Mouse (Mus musculus) G1E (cell line): ENCODE measurements at regions not wholly inside any gene's neighbourhood (a gene's known extent, or its start where the extent isn't known, plus 50 kb on each side); places are given as distances from the start of the nearest gene placed in this dataset.

Experiments
- ATAC-seq: 2 replicates; pipeline ENCODE4 v1.8.0; 2016; ENCODE audit warnings: mild to moderate bottlenecking; ENCODE audit not compliant: insufficient number of reproducible peaks, poor library complexity, low FRiP score, severe bottlenecking; ENCODE audit errors: extremely low read depth
- DNase-seq: peaks from one replicate; pipeline ENCODE4 v3.0.0; 2012; ENCODE audit warnings: low spot score
- H3K27me3 ChIP-seq: 2 replicates; pipeline ENCODE4 v1.6.1; 2012; ENCODE audit warnings: mild to moderate bottlenecking, low read length, inconsistent platforms; ENCODE audit not compliant: insufficient read depth
- H3K36me3 ChIP-seq: replicated peaks from 2 replicates; pipeline ENCODE3; 2012; ENCODE audit warnings: mild to moderate bottlenecking, inconsistent platforms
- H3K4me1 ChIP-seq: 2 replicates; pipeline ENCODE4 v1.6.1; 2012; ENCODE audit warnings: low read depth, low read length, inconsistent platforms, mixed read lengths; ENCODE audit not compliant: insufficient read depth
- H3K4me3 ChIP-seq: 2 replicates; pipeline ENCODE4 v1.5.1; 2012; ENCODE audit warnings: low read depth, mild to moderate bottlenecking, inconsistent platforms, low read length, moderate library complexity, mixed read lengths
- H3K9me3 ChIP-seq: replicated peaks from 2 replicates; pipeline ENCODE4 v1.6.1; 2012; ENCODE audit warnings: inconsistent platforms
- CTCF ChIP-seq: IDR thresholded peaks from 2 replicates; pipeline ENCODE4 v1.5.1; 2012; ENCODE audit warnings: low read depth, low read length, inconsistent platforms, mixed read lengths
- GATA1 ChIP-seq: IDR thresholded peaks from 2 replicates; pipeline ENCODE4 v1.6.1; 2012; ENCODE audit warnings: borderline replicate concordance, low read length, inconsistent platforms, mixed read lengths
- GATA2 ChIP-seq: IDR thresholded peaks from 2 replicates; pipeline ENCODE4 v1.6.1; 2012; ENCODE audit warnings: low read depth, low read length, inconsistent platforms, borderline replicate concordance
- POLR2AphosphoS5 ChIP-seq: IDR thresholded peaks from 2 replicates; pipeline ENCODE4 v1.6.1; 2012; ENCODE audit warnings: low read depth, low read length, inconsistent platforms; ENCODE audit not compliant: insufficient replicate concordance
- TAL1 ChIP-seq: conservative IDR thresholded peaks from 2 replicates; pipeline ENCODE4 v1.6.1; 2012; ENCODE audit warnings: low read depth, low read length, inconsistent platforms, mixed read lengths

GRCm38 (mm10) chr7:136451672-136452361 is 442.6 kb upstream of the Mgmt start:
- no peak for TF ChIP-seq GATA1
- TF ChIP-seq TAL1 = no peak
- TF ChIP-seq GATA2 = no peak
- TF ChIP-seq CTCF = no peak
- no peak for TF ChIP-seq POLR2AphosphoS5
- Histone ChIP-seq H3K4me3 (no peak overlapping the region), H3K27me3 (no peaks in the 10 kb centered on the region), H3K36me3 (no peaks in the 10 kb centered on the region), H3K4me1 (no peaks in the 10 kb centered on the region), H3K9me3 (peaks cover 92% of the 10 kb centered on the region)
- DNase-seq (no peak), ATAC-seq (no peak)

GRCm38 (mm10) chr7:136452561-136452960 is 441.9 kb upstream of the Mgmt start:
- ATAC-seq (no peak), DNase-seq (no peak)
- Histone ChIP-seq H3K4me1 (no peaks in the 10 kb centered on the region), H3K27me3 (no peaks in the 10 kb centered on the region), H3K4me3 (no peak overlapping the region), H3K9me3 (peaks cover 91% of the 10 kb centered on the region), H3K36me3 (no peaks in the 10 kb centered on the region)
- TF ChIP-seq GATA1 (no peak), CTCF (no peak), TAL1 (no peak)

- DNase-seq = no peak
- H3K27me3 ChIP-seq = no peaks in the 10 kb centered on the region
- no peaks in the 10 kb centered on the region for H3K4me1 ChIP-seq
- ATAC-seq = no peak
- peaks cover 70% of the 10 kb centered on the region for H3K9me3 ChIP-seq
- no peaks in the 10 kb centered on the region for H3K36me3 ChIP-seq
- TF ChIP-seq GATA2 (no peak), TAL1 (no peak), POLR2AphosphoS5 (no peak), GATA1 (no peak), CTCF (no peak)
- no peak overlapping the region for H3K4me3 ChIP-seq
Measured at GRCm38 (mm10) chr7:136457171-136457570, 437.2 kb upstream of the Mgmt start.

- ATAC-seq = no peak
- TF ChIP-seq POLR2AphosphoS5 = no peak
- TF ChIP-seq GATA1 = no peak
- no peak for TF ChIP-seq CTCF
- TF ChIP-seq GATA2 = no peak
- no peaks in the 10 kb centered on the region for H3K4me1 ChIP-seq
- no peaks in the 10 kb centered on the region for H3K36me3 ChIP-seq
- DNase-seq = no peak
- H3K9me3 ChIP-seq = peaks cover 69% of the 10 kb centered on the region
- no peak overlapping the region for H3K4me3 ChIP-seq
- H3K27me3 ChIP-seq = no peaks in the 10 kb centered on the region
Measured at GRCm38 (mm10) chr7:136457867-136458448, 436.5 kb upstream of the Mgmt start.

- DNase-seq = no peak
- no peak for ATAC-seq
- peaks cover 58% of the 10 kb centered on the region for H3K9me3 ChIP-seq
Measured at GRCm38 (mm10) chr7:136477135-136477534, 417.3 kb upstream of the Mgmt start.

GRCm38 (mm10) chr7:136480641-136481202 is 413.7 kb upstream of the Mgmt start:
- Histone ChIP-seq H3K4me3 (no peak overlapping the region), H3K4me1 (no peaks in the 10 kb centered on the region), H3K36me3 (no peaks in the 10 kb centered on the region), H3K27me3 (no peaks in the 10 kb centered on the region), H3K9me3 (peaks cover 63% of the 10 kb centered on the region)
- TF ChIP-seq GATA2 = no peak
- no peak for TF ChIP-seq TAL1
- no peak for TF ChIP-seq GATA1
- TF ChIP-seq CTCF = no peak
- TF ChIP-seq POLR2AphosphoS5 = no peak
- ATAC-seq = no peak
- DNase-seq = no peak

More at GRCm38 (mm10) chr7:136477135-136477534, 417.3 kb upstream of the Mgmt start:
- H3K27me3 ChIP-seq = no peaks in the 10 kb centered on the region
- no peaks in the 10 kb centered on the region for H3K4me1 ChIP-seq
- TF ChIP-seq GATA2 = no peak
- no peak for TF ChIP-seq TAL1
- no peak for TF ChIP-seq GATA1
- TF ChIP-seq CTCF = no peak
- no peak for TF ChIP-seq POLR2AphosphoS5
- H3K36me3 ChIP-seq = no peaks in the 10 kb centered on the region
- H3K4me3 ChIP-seq = no peak overlapping the region
